Mouse (Mus musculus) T-helper 2 cell (primary cell): ENCODE measurements at regions not wholly inside any gene's neighbourhood (a gene's known extent, or its start where the extent isn't known, plus 50 kb on each side); places are given as distances from the start of the nearest gene placed in this dataset.
"Not testable (repeated sequence)": the region's sequence is repeated elsewhere in the genome, so short reads cannot be mapped to it uniquely, and the experiment has no call there.

Experiments used
- in situ Hi-C: fragments of 300-600 bp; cut with MboI, MseI; formaldehyde crosslinking; loops from one replicate; pipeline ENCODE4 v1.15.1; 2025; ENCODE audit warnings: high pct_unique_total_duplicates

DNA sequence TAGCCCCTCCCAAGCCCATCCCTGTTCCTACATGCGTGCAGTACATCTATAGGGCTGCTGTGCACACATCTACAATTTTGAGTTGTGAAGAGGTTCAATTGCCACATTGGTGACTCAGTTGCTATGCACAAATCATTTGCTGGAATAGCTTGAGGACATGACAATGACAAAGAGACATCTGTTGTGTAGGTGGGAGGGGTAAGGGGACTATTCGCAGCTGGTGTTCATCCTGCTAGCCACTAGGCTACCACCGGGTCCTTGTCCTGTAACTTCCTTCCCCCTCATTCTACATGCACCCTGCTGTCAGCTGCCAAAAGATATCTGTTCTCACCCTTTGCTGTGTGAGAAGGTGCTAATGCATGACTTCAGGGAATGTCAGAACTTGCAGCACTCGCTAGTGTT is 1117.7 kb upstream of the Arrdc3 start:
- in situ Hi-C loops: no loop called here

DNA sequence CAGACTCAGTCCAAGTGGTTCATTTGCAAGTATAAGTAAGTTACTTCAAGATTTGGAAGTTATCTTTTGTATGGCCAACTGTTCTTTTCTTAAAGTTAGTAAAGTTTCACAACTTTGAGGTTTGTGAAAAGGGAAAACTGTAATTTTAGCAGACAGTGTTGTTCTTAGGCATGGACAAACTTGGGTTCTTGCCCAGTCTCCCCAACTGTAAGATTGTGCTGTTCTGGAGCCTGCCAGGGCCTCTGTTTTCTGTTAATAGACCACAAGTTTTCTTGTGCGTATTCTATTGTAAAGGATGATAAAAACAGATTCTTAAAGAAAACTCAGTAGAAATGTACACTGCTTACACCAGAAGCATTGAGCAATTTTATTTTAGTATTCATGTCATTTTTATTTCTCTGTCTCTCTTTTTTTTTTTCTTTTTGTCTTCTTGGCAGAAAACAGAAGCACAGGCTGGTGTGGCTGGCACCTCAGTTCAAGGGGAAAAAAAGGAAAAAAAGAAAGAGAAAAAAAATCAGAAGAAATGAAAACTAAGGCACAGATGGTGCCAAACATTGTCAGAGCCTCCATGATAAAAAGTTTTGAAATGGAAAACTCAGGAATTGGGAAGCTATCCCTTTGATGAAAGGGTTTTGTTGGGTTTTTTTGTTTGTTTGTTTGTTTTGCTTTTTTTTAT is 1098.1 kb upstream of the Arrdc3 start:
- in situ Hi-C loops: loop anchor here (5.0 to 25.0 kb wide), 2 partner anchors 98 to 623 kb away; no protein-coding TSS in a partner anchor

GRCm38 (mm10) chr13:79801591-79801990 is 1081.6 kb upstream of the Arrdc3 start:
- in situ Hi-C loops: no loop called here

DNA sequence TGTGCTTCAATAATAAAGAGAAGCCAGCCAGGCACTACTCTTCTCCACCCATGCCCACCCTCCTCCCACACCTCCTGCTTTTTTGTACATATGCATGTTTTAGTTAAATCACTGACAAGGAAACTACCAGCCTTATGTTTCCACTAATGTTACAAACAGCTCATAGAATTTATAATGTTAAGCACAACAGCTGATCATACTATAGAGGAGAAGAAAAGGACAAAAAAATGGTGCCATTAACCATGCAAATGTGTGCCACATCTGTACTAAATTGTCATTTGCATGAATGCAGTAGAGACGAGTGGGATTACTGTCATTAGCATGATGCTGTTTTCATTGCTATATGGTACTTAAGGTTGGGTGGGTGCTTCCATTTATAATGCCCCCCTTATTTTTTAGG is 1047.6 kb upstream of the Arrdc3 start:
- in situ Hi-C loops: no loop called here

- in situ Hi-C loops: no loop called here
These were observed 1038.4 kb upstream of the Arrdc3 start for GRCm38 (mm10) chr13:79844800-79845199.

GRCm38 (mm10) chr13:79867501-79867900 is 1015.7 kb upstream of the Arrdc3 start:
- in situ Hi-C loops: not testable (repeated sequence)

GRCm38 (mm10) chr13:79868481-79869225 is 1014.5 kb upstream of the Arrdc3 start:
- in situ Hi-C loops: no loop called here

DNA sequence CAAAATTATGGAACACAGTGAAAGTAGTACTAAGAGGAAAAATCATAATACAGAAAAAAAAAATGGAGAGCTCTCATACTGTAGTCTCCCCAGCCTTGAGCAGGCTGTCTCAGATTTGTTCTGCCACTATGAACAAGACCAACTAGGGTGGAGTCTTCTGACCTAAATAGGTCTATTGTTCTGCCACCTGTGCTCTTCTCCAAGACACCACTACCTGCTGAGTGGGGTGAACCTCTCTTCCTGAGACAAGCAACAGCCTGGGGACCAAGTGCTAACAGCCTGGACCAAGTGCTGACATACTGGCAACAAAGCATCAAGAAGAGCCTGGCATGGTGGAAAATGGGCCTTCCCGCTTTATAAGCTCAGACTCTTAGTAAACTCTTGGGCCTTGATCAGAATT is 1003.0 kb upstream of the Arrdc3 start:
- in situ Hi-C loops: no loop called here

DNA sequence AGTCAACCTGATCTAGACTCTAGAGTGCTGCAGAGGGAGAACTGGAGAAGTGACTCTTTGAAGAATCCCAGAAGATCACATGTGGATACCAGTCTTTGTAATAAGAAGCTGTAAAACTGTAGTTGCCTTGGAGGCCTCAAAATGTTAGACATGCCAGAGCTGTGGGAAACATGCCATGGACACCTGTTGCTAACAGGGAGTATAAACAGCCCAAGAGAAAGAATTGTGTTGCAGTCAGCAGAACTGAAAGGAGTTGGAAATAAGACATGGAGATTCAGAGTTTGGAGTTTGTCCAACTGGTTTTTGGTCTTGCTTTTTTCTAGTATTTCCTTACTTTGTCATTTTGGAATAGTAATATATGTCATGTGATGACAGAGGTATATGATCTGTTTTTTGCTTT is 997.2 kb upstream of the Arrdc3 start:
- in situ Hi-C loops: no loop called here

DNA sequence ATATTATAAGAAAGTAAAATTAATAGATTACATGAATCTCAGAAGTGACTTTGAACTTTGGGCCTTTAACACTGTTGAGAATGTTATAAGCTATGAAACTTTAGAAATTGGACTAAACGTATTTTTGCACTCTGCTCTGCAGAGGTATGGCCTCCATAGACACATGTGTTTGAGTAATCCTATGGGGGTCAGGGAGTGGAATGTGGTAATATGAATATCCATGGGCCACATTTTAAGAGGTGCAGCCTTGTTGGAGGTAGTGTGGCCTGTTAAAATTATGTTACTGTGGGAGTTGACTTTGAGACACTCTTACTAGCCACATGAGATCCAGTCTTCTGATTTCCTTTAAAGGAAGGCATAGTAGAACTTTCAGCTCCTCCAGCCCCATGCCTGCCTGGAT is 996.8 kb upstream of the Arrdc3 start:
- in situ Hi-C loops: no loop called here
